Mouse (Mus musculus): ENCODE data around the gene Cr1l. TPM values are rescaled to one million over a fixed set of nuclear protein-coding genes. Genes with fewer than 3 reads are reported as not detected.

The Cr1l gene
- polyA plus RNA-seq, 1 experiment from 2014 or later = 82.5 TPM

DNA sequence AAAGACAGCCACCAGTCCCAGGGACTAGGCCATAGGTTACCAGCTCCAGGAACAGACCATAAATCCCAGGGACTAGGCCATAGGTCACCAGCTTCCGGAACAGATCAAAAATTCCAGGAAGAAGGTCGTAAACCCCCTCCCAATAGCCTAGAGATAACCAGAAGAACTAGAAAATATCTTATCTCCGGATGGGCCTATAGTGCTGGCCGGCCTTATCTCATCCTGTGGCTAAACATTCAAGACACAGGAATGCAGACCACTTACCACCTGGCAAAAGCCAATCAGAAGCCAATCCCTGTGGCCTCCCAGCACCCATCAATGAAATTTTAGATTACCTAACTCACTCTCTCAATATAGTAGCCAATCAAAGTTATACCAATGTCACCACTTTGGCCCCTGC lies 30.7 kb downstream of the Cr1l start:
- 53% methylated on average over 4 of the region's 4 CpGs for WGBS

DNA sequence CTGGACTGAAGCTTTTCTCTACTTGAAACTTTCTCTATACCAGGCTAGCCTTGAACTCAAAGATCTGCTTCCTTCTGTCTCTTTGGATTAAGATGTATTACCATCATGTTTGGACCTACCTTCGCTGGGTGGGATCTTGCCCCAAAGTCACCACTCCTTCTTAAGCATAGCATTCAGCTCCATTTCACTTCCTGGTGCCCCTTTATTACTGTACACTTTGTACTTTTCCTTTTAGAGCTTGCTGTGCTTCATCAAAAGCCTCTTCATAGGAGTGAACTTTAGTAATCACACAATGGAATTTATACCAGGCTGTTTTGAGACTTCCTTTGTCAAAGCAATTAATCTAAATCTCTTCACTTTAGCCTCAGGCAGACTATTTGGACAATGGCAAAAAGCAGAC lies 33.4 kb downstream of the Cr1l start:
- Histone ChIP-seq H3K9ac (replicated peaks; ENCODE audit: low read length) (no peak overlapping the region), H3K4me3 (ENCODE audit: low read length) (no peak overlapping the region), H3K27ac (ENCODE audit: low read length) (no peak overlapping the region), H3K4me1 (ENCODE audit: insufficient read depth, low read length) (no peaks in the 10 kb centered on the region), H3K9me3 (ENCODE audit: low read length) (no peaks in the 10 kb centered on the region), H3K27me3 (ENCODE audit: insufficient read depth, low read length) (no peaks in the 10 kb centered on the region), H3K36me3 (ENCODE audit: insufficient read depth, low read length) (peaks cover 19% of the 10 kb centered on the region; the same call in 1 of the 2 replicates), H3K4me2 (replicated peaks; ENCODE audit: low read depth, low read length) (no peak overlapping the region)
- ATAC-seq (ENCODE audit: low FRiP score, low TSS enrichment) = no peak
- WGBS = 100% methylated on average over 1 of the region's 1 CpGs

More for the DNA sequence above, 30.7 kb downstream of the Cr1l start:
- Histone ChIP-seq H3K27me3 (ENCODE audit: insufficient read depth, low read length) (no peaks in the 10 kb centered on the region), H3K27ac (ENCODE audit: low read length) (no peak overlapping the region), H3K9me3 (ENCODE audit: low read length) (no peaks in the 10 kb centered on the region), H3K36me3 (ENCODE audit: insufficient read depth, low read length) (peaks cover 27% of the 10 kb centered on the region), H3K4me3 (ENCODE audit: low read length) (no peak overlapping the region), H3K4me1 (ENCODE audit: insufficient read depth, low read length) (no peaks in the 10 kb centered on the region), H3K4me2 (replicated peaks; ENCODE audit: low read depth, low read length) (no peak overlapping the region), H3K9ac (replicated peaks; ENCODE audit: low read length) (no peak overlapping the region)
- ATAC-seq (ENCODE audit: low FRiP score, low TSS enrichment) = no peak

DNA sequence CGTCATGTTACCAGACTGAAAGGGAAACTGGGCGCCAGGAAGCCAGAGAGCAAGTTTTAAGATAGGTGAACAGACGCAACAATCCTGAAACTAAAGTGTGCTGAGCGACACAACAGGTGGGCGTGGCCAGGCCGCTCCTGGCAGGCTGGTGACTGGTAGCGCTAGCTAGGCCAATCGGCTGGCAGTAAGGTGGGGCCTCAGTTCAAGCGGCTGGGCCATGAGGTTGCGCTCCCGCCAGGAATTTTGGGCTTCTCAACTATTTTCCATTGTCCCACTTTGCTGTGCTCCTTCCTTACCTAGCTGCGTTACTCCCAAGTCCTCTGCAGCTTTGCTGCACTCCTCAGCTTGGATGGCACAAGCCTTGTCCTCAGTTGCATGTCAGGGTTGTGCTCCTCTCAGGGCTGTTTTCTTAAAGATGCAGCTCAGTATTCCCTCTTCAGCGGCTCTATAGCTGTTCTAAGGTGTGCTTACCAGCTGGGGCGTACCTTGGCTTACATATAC lies 39.1 kb downstream of the Cr1l start, which contains the start of gene Cd46:
Gene Cd46 (minus strand): TSS at position 30 of the 501 bp plus-strand sequence.
- H3K4me2 ChIP-seq (replicated peaks; ENCODE audit: low read depth, low read length) = peak within 1 kb of the TSS; percentile 74
- peak within 1 kb of the TSS; percentile 61 for H3K27ac ChIP-seq (ENCODE audit: low read length)
- 3% methylated on average over 14 of the region's 14 CpGs for WGBS
- no peaks in the 10 kb centered on the region for H3K27me3 ChIP-seq (ENCODE audit: insufficient read depth, low read length)
- peak within 1 kb of the TSS; percentile 73 for H3K9ac ChIP-seq (replicated peaks; ENCODE audit: low read length)
- H3K9me3 ChIP-seq (ENCODE audit: low read length) = no peaks in the 10 kb centered on the region
- H3K4me1 ChIP-seq (ENCODE audit: insufficient read depth, low read length) = peaks cover 9% of the 10 kb centered on the region
- H3K4me3 ChIP-seq (ENCODE audit: low read length) = peak within 1 kb of the TSS; percentile 59
- peak; percentile 99 for ATAC-seq (ENCODE audit: low FRiP score, low TSS enrichment)
- H3K36me3 ChIP-seq (ENCODE audit: insufficient read depth, low read length) = 0 out of 2 replicates have a peak, but pooled peaks cover 5% of the 10 kb centered on the region

DNA sequence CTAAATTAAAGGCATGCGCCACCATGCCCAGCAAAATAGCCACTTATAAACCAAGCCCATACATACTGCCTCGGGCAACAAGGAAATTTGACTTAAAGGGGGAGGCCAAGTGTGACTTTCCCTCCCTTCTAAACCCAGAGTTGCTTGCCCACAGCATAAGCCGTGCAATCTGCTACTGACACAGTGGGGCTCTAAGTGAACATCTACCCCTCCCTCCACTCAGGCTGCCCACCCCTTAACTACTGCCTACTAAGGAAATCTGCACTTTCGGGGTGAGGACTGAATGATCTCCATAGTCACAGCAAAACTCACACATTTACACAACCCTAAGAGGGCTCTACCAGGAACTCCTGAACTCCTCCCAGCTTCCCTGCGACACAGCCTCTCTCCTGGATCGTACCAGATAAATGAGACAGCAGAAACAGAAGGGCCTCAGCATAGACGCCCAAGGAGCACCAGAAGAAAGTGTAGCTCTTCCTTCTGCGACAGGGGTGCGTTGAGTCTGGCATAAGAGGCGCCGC lies 39.6 kb downstream of the Cr1l start:
- no peaks in the 10 kb centered on the region for H3K9me3 ChIP-seq (ENCODE audit: low read length)
- H3K4me2 ChIP-seq (replicated peaks; ENCODE audit: low read depth, low read length) = peak overlapping the region; percentile 74
- 0 out of 2 replicates have a peak, but pooled peaks cover 5% of the 10 kb centered on the region for H3K36me3 ChIP-seq (ENCODE audit: insufficient read depth, low read length)
- H3K4me1 ChIP-seq (ENCODE audit: insufficient read depth, low read length) = peaks cover 9% of the 10 kb centered on the region
- peak overlapping the region; percentile 61 for H3K27ac ChIP-seq (ENCODE audit: low read length)
- peak; percentile 92 for ATAC-seq (ENCODE audit: low FRiP score, low TSS enrichment)
- no peaks in the 10 kb centered on the region for H3K27me3 ChIP-seq (ENCODE audit: insufficient read depth, low read length)
- 19% methylated on average over 11 of the region's 11 CpGs for WGBS
- H3K9ac ChIP-seq (replicated peaks; ENCODE audit: low read length) = peak overlapping the region; percentile 73
- peak overlapping the region; percentile 59 for H3K4me3 ChIP-seq (ENCODE audit: low read length)

DNA sequence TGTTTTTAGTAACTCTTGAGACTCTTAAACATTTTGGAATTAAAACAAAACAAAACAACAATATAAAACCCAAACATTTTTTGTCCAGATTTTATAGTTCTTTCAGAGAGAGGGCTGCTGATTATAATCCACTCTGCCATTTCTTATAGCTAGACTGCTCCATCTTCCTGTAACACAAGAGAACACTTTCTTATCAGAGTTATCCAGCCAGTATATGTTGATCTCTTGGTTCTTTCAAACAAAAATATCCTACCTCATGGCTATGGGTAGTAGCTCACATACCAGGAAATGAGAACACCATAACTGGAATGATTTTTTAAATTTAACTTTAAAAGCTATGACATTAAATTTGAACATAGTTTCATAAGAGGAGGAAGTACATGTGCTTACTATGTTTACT lies 49.2 kb downstream of the Cr1l start:
- Histone ChIP-seq H3K9ac (replicated peaks; ENCODE audit: low read length) (no peak overlapping the region), H3K9me3 (ENCODE audit: low read length) (no peaks in the 10 kb centered on the region), H3K4me3 (ENCODE audit: low read length) (no peak overlapping the region), H3K27ac (ENCODE audit: low read length) (no peak overlapping the region), H3K4me1 (ENCODE audit: insufficient read depth, low read length) (no peaks in the 10 kb centered on the region), H3K4me2 (replicated peaks; ENCODE audit: low read depth, low read length) (no peak overlapping the region), H3K36me3 (ENCODE audit: insufficient read depth, low read length) (no peaks in the 10 kb centered on the region), H3K27me3 (ENCODE audit: insufficient read depth, low read length) (no peaks in the 10 kb centered on the region)
- no peak for ATAC-seq (ENCODE audit: low FRiP score, low TSS enrichment)

Other genes starting within 250 kb of the Cr1l start
- 106 and 114 TPM in 2 replicates for gene Cd34, start 192.8 kb downstream of the Cr1l start, polyA plus RNA-seq (2015; fragmentation: Nextera tagmentation; extraction: Ambion mirVana)
- gene Cd46, start 39.3 kb downstream of the Cr1l start, polyA plus RNA-seq (2015; fragmentation: Nextera tagmentation; extraction: Ambion mirVana) = 0.96 and 1.1 TPM in 2 replicates
- 2.1 and 2.7 TPM in 2 replicates for gene Cr2, start 45.1 kb upstream of the Cr1l start, polyA plus RNA-seq (2015; fragmentation: Nextera tagmentation; extraction: Ambion mirVana)

All from kidney, embryonic 16.5 days (tissue).